Mouse (Mus musculus) lung, postnatal 0 days (tissue): ENCODE data around the gene Krt87.

ENCODE experiments used
- CTCF ChIP-seq: IDR thresholded peaks from 2 replicates; pipeline ENCODE4 v1.5.1; 2016; ENCODE audit warnings: antibody characterized with exemption, mild to moderate bottlenecking
- EP300 ChIP-seq: IDR thresholded peaks from 2 replicates; pipeline ENCODE4 v1.6.1; 2016; ENCODE audit warnings: antibody characterized with exemption, mild to moderate bottlenecking, control low read depth

DNA sequence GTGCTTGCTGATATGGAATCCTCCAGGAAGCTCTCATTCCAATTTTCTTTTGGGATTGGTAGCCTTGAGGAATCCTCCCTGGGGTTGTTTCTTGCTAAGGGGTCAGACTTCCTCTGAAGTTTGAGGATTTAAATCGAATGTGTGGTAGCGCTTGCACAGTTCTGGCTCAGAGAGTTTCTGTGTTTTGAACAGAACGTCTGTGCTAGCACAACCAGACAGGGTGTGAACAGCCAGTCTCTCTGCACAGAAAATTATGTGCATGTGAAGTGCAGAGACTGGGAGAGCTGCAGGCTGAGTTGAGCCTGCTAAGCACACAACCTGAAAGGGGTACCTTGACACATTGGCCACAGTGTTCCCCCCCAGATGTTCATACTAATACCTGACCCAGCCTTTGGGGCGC lies 2.2 kb upstream of the Krt87 start:
- no peak for TF ChIP-seq CTCF
- TF ChIP-seq EP300: no peak
